Mouse (Mus musculus): ENCODE measurements around the gene Fkbpl. TPM values are rescaled to one million over a fixed set of nuclear protein-coding genes. Genes with fewer than 3 reads are reported as not detected.
A peak's percentile ranks its signal among the peaks of the same experiment; 100 is the strongest.

Fkbpl gene
- polyA plus RNA-seq, 1 experiment from 2014 or later = 14.5 TPM

DNA sequence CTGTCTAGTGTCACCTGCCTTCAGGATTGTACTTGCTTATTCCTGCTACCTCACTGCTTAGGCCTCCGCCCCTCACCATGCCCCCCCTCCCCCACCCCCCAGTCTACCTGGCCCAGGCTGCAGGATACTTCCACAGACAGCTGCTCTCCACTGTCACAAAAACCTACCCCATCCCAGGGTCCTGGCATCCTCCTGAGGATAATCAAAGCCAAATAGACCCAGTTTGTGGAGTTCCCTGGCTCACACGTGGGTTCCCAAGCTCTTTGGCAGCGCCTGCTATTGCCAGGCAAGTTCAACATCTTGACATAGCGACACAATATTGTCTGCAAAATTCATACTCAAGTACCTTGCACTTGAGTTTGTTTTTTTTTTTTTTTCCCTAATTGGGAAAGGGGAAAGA lies 36.1 kb downstream of the Fkbpl start:
- Histone ChIP-seq H3K27me3 (replicated peaks; ENCODE audit: insufficient read depth, low read length) (peaks cover 10% of the 10 kb centered on the region), H3K27ac (ENCODE audit: low read length) (no peak overlapping the region), H3K36me3 (ENCODE audit: insufficient read depth, low read length) (no peaks in the 10 kb centered on the region), H3K9me3 (ENCODE audit: low read length) (no peaks in the 10 kb centered on the region), H3K9ac (replicated peaks; ENCODE audit: low read depth) (no peak overlapping the region), H3K4me1 (ENCODE audit: insufficient read depth, low read depth, low read length) (peaks cover 29% of the 10 kb centered on the region), H3K4me2 (replicated peaks; ENCODE audit: low read depth, low read length) (no peak overlapping the region), H3K4me3 (ENCODE audit: low read depth, low read length) (no peak overlapping the region)
- ATAC-seq (no peak), DNase-seq (ENCODE audit: low spot score) (no peak)
- TF ChIP-seq EP300 (IDR thresholded peaks at IDR 0.05) (no peak), CTCF (IDR thresholded peaks at IDR 0.05) (no peak)
- WGBS = 73% methylated on average over 4 of the region's 4 CpGs

DNA sequence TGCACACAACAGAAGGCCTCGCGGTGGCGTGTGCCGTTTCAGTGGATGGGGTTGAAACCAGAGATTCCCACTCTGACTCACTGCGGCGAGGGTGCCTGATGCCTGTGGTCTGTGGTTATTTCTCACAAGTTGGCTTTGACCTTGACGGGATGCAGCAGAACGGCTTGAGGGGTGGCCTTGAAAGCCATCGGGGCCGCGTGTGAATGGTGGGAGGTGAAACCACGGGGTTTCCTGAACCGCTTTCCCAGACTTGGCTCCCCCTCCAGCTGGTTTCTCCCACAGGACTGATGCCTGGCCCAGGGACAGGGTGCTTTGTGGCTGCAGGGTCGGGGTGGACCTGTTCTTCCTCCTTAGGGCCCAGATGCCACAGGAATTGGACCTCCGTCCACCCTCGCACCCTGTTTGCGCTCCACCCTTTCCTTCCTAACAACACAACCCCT lies 36.6 kb downstream of the Fkbpl start:
- no peak overlapping the region for H3K4me2 ChIP-seq (replicated peaks; ENCODE audit: low read depth, low read length)
- H3K9ac ChIP-seq (replicated peaks; ENCODE audit: low read depth) = no peak overlapping the region
- 55% methylated on average over 17 of the region's 17 CpGs for WGBS
- ATAC-seq = peak; percentile 8; the same call in 1 of the 2 replicates
- no peak for DNase-seq (ENCODE audit: low spot score)
- TF ChIP-seq EP300 (IDR thresholded peaks at IDR 0.05) (no peak), CTCF (IDR thresholded peaks at IDR 0.05) (no peak)
- H3K4me3 ChIP-seq (ENCODE audit: low read depth, low read length) = no peak overlapping the region
- peaks cover 10% of the 10 kb centered on the region for H3K27me3 ChIP-seq (replicated peaks; ENCODE audit: insufficient read depth, low read length)
- H3K9me3 ChIP-seq (ENCODE audit: low read length) = no peaks in the 10 kb centered on the region
- peaks cover 30% of the 10 kb centered on the region for H3K4me1 ChIP-seq (ENCODE audit: insufficient read depth, low read depth, low read length)
- H3K36me3 ChIP-seq (ENCODE audit: insufficient read depth, low read length) = no peaks in the 10 kb centered on the region
- H3K27ac ChIP-seq (ENCODE audit: low read length) = no peak overlapping the region

DNA sequence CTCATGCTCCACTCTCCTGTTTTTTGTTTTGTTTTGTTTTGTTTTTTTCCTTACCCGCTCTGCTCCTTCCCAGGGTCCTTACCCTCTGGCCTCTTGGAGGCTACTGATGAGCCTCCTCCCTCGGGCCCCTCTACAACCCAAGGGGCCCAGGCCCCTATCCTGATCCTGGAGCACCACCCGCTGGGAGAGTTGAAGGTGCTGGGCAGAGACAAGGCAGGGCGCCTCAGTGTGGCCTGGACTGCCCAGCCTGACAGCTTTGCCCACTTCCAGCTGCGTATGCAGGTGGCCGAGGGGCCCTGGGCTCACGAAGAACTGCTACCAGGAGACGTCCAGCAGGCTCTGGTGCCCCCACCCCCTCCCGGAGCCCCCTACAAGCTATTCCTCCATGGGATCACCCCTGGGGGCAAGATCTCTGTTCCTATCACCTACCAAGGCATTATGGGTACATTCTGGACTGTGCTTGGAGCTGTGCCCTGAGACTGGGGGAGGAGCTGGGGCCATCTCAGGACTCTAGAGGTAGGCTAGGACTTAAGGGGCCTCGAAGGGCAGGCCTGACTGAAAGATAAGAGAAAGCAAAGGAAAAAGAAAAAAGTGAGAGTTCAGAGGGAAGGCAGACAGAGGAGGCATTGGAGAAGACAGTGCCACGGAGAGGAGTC lies 37.4 kb downstream of the Fkbpl start:
- Histone ChIP-seq H3K9me3 (ENCODE audit: low read length) (no peaks in the 10 kb centered on the region), H3K4me1 (ENCODE audit: insufficient read depth, low read depth, low read length) (peaks cover 30% of the 10 kb centered on the region), H3K4me3 (ENCODE audit: low read depth, low read length) (no peak overlapping the region), H3K36me3 (ENCODE audit: insufficient read depth, low read length) (no peaks in the 10 kb centered on the region), H3K27me3 (replicated peaks; ENCODE audit: insufficient read depth, low read length) (peaks cover 10% of the 10 kb centered on the region), H3K9ac (replicated peaks; ENCODE audit: low read depth) (no peak overlapping the region), H3K27ac (ENCODE audit: low read length) (no peak overlapping the region), H3K4me2 (replicated peaks; ENCODE audit: low read depth, low read length) (no peak overlapping the region)
- WGBS = 67% methylated on average over 11 of the region's 11 CpGs
- ATAC-seq (no peak), DNase-seq (ENCODE audit: low spot score) (no peak)
- TF ChIP-seq CTCF (IDR thresholded peaks at IDR 0.05) (peak; percentile 36), EP300 (IDR thresholded peaks at IDR 0.05) (no peak)

DNA sequence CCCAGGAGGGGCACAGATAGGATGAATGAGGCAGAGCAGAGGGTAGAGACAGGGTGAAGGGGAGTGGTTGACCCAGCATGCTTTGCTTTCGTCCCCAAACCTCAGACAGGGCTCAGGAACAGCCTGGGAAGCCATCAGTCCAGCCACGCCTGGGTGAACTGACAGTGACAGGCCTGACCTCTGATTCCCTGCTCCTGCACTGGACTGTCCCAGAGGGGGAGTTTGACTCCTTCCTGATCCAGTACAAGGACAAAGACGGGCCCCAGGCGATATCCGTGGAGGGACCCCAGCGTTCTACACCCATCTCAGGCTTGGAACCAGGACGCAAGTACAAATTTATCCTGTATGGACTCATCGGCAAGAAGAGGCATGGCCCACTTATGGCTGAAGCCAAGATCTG lies 38.6 kb downstream of the Fkbpl start:
- peaks cover 10% of the 10 kb centered on the region for H3K27me3 ChIP-seq (replicated peaks; ENCODE audit: insufficient read depth, low read length)
- peaks cover 30% of the 10 kb centered on the region for H3K4me1 ChIP-seq (ENCODE audit: insufficient read depth, low read depth, low read length)
- no peaks in the 10 kb centered on the region for H3K9me3 ChIP-seq (ENCODE audit: low read length)
- H3K9ac ChIP-seq (replicated peaks; ENCODE audit: low read depth) = no peak overlapping the region
- DNase-seq (ENCODE audit: low spot score) (no peak), ATAC-seq (no peak)
- H3K4me2 ChIP-seq (replicated peaks; ENCODE audit: low read depth, low read length) = no peak overlapping the region
- TF ChIP-seq EP300 (IDR thresholded peaks at IDR 0.05) = no peak
- peak overlapping the region; percentile 57; the same call in 1 of the 2 replicates for H3K27ac ChIP-seq (ENCODE audit: low read length)
- 62% methylated on average over 8 of the region's 8 CpGs for WGBS
- H3K36me3 ChIP-seq (ENCODE audit: insufficient read depth, low read length) = no peaks in the 10 kb centered on the region
- no peak overlapping the region for H3K4me3 ChIP-seq (ENCODE audit: low read depth, low read length)

DNA sequence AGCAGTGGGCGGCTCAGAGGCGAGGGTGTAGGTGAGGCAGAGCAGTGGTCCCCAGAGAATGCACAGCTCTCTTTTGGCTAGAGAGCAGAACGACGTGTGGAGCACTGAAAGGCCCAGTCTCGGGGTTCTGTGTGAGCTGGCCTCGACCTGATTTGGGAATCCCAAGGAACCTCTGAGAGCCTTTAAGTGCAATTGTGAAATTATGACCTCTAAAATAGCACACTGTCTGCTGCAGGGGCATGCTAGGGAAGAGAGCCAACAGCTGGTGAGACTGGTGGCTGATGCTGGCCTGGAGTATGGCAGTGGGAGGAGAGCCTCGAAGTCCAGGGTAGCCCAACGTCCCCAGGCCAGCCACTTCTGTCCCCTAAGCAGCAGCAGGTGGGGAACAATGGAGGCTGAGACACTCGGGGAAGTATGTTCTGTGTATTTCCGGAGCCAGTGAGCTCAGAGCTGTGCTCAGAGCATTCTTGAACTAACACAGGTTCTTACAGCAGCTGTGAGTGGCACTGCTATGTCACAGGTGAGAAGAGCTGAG lies 39.2 kb downstream of the Fkbpl start:
- Histone ChIP-seq H3K4me1 (ENCODE audit: insufficient read depth, low read depth, low read length) (peaks cover 30% of the 10 kb centered on the region), H3K4me2 (replicated peaks; ENCODE audit: low read depth, low read length) (no peak overlapping the region), H3K9ac (replicated peaks; ENCODE audit: low read depth) (no peak overlapping the region), H3K9me3 (ENCODE audit: low read length) (no peaks in the 10 kb centered on the region), H3K27ac (ENCODE audit: low read length) (peak overlapping the region; percentile 57), H3K36me3 (ENCODE audit: insufficient read depth, low read length) (no peaks in the 10 kb centered on the region), H3K4me3 (ENCODE audit: low read depth, low read length) (no peak overlapping the region), H3K27me3 (replicated peaks; ENCODE audit: insufficient read depth, low read length) (peaks cover 5% of the 10 kb centered on the region)
- no peak for DNase-seq (ENCODE audit: low spot score)
- TF ChIP-seq CTCF (IDR thresholded peaks at IDR 0.05) (no peak), EP300 (IDR thresholded peaks at IDR 0.05) (no peak)
- 34% methylated on average over 10 of the region's 10 CpGs for WGBS
- peak; percentile 15; the same call in 1 of the 2 replicates for ATAC-seq

DNA sequence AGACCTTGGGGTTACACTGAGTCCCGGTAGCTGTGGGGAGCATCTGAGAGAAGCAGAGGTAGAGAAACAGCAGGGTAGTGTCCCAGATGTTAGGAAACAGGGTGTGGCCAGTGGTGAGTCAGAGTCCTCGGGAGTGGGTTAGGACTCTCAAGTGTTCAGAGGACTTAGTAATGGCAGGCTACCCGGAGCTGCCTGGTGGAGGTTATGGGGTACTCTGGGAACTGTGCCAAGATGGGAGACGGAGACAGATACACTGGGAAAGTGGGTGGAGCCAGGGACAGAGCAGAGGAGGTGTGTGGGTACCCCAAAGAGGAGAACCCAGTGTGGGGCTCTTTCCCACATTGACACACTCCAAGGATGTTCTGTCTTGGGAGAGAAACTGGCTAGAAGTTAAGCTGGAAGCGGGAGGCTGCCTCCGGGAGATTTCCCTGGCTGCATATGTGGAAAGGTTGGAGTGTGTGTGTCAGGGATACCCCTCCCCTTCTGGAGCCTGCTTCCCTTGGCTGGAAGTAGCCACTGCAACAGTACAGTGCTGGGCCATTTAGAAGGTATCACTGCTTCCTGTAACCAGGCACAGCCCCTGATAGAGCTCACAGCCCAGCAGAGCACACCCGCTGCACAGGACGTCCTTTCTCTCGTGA lies 39.8 kb downstream of the Fkbpl start:
- no peaks in the 10 kb centered on the region for H3K36me3 ChIP-seq (ENCODE audit: insufficient read depth, low read length)
- H3K27ac ChIP-seq (ENCODE audit: low read length) = peak overlapping the region; percentile 57; the same call in 1 of the 2 replicates
- peak; percentile 43; the same call in 1 of the 2 replicates for TF ChIP-seq EP300 (IDR thresholded peaks at IDR 0.05)
- TF ChIP-seq CTCF (IDR thresholded peaks at IDR 0.05) = no peak; the same call in 1 of the 2 replicates
- H3K4me1 ChIP-seq (ENCODE audit: insufficient read depth, low read depth, low read length) = peaks cover 30% of the 10 kb centered on the region
- H3K27me3 ChIP-seq (replicated peaks; ENCODE audit: insufficient read depth, low read length) = no peaks in the 10 kb centered on the region; the same call in 1 of the 2 replicates
- no peak overlapping the region for H3K4me3 ChIP-seq (ENCODE audit: low read depth, low read length)
- 36% methylated on average over 9 of the region's 9 CpGs for WGBS
- no peaks in the 10 kb centered on the region for H3K9me3 ChIP-seq (ENCODE audit: low read length)
- H3K9ac ChIP-seq (replicated peaks; ENCODE audit: low read depth) = no peak overlapping the region
- H3K4me2 ChIP-seq (replicated peaks; ENCODE audit: low read depth, low read length) = no peak overlapping the region
- peak; percentile 87 for DNase-seq (ENCODE audit: low spot score)
- peak; percentile 68 for ATAC-seq

All from lung, postnatal 0 days (tissue).